In genomic region chr13:28502171-28502570, GRCm38 (mm10) we compare ENCODE assay signal across 9 mouse cellular contexts.
DNase-seq lines count a peak whose midpoint lies in the region; ATAC-seq and TF ChIP-seq lines count a peak whose summit lies in the region.
"Had no signal": no experiment of that assay in that cellular context is flagged by ENCODE, and none has a peak within 500 bp of the region (broad histone marks: within the 10 kb centered on the region; RNA-seq: fewer than 3 reads in every experiment).

No protein-coding gene starts in this region.

- intact Hi-C loops in heart, postnatal 14 days (cut with DNase I): loop anchor here (5.0 kb wide), 1 partner anchor 450 kb away; the partner anchor contains the start of gene Sox4

- peak; percentile 57 for TF ChIP-seq EP300 in CH12.LX (IDR thresholded peaks at IDR 0.05; ENCODE audit: low read length)

- no peaks in the 10 kb centered on the region for H3K9me3 ChIP-seq in CH12.LX (replicated peaks; ENCODE audit: low read length)
- H3K9me3 ChIP-seq in liver, embryonic 11.5 days (ENCODE audit: control insufficient read depth, low read length): no peaks in the 10 kb centered on the region
- H3K9me3 ChIP-seq: neural tube, embryonic 12.5 days had no signal

- dilution Hi-C loops in CH12.LX (cut with MboI; ENCODE audit: extremely low pct_ligation_motif_present, extremely low pct_unique_long_range_greater_than_20kb, low sequenced_read_pairs): no loop called here

- H3K4me2 ChIP-seq in CH12.LX (ENCODE audit: insufficient read depth, low read depth, poor library complexity, severe bottlenecking): peak overlapping the region; percentile 18; the same call in 1 of the 2 replicates
- H3K4me2 ChIP-seq in liver, embryonic 11.5 days: no peak overlapping the region
- H3K4me2 ChIP-seq: neural tube, embryonic 12.5 days had no signal

- TF ChIP-seq CTCF in CH12.LX (conservative IDR thresholded peaks at IDR 0.05 in 1 of 2, IDR thresholded peaks at IDR 0.05 in 1 of 2; ENCODE audit: low read depth in 2 of 2, low read length in 2 of 2): no peak
- no peak for TF ChIP-seq CTCF in spleen, adult 2 months (IDR thresholded peaks at IDR 0.05; ENCODE audit: extremely low read depth, insufficient read depth, insufficient read length, insufficient replicate concordance)

- H3K27ac ChIP-seq in CH12.LX (ENCODE audit: insufficient read depth, low read depth): no peak overlapping the region
- no peak overlapping the region for H3K27ac ChIP-seq in liver, embryonic 11.5 days (ENCODE audit: low read depth, low read length)
- peak overlapping the region; percentile 45; the same call in 1 of the 2 replicates for H3K27ac ChIP-seq in spleen, adult 2 months (ENCODE audit: insufficient read depth, low read length)
- H3K27ac ChIP-seq: neural tube, embryonic 12.5 days had no signal

- peak; percentile 75 for ATAC-seq in liver, embryonic 11.5 days (replicated peaks; ENCODE audit: low FRiP score)
- no peak for ATAC-seq in cerebellum, adult (ENCODE audit: insufficient number of reproducible peaks, low FRiP score, low TSS enrichment)

- no peak overlapping the region for H3K4me3 ChIP-seq in CH12.LX (replicated peaks in 1 of 3; ENCODE audit: low read depth in 2 of 3, low read length in 2 of 3, poor library complexity in 1 of 3)
- no peak overlapping the region for H3K4me3 ChIP-seq in liver, embryonic 11.5 days (ENCODE audit: low read depth, low read length)
- H3K4me3 ChIP-seq in spleen, adult 2 months (ENCODE audit: extremely low read depth, insufficient read depth, insufficient read length): no peak overlapping the region
- H3K4me3 ChIP-seq: neural tube, embryonic 12.5 days had no signal

- WGBS in liver, embryonic 11.5 days: 22% methylated on average over 2 of the region's 2 CpGs
- WGBS in spleen, adult 2 months: 6% methylated on average over 2 of the region's 2 CpGs

- no peak for TF ChIP-seq POLR2A in CH12.LX (IDR thresholded peaks at IDR 0.05; ENCODE audit: low read depth, low read length)
- TF ChIP-seq POLR2A in spleen, adult 2 months (IDR thresholded peaks at IDR 0.05; ENCODE audit: low read depth, low read length): no peak

- DNase-seq in CH12.LX (ENCODE audit: extremely low read depth) (peak; percentile 67), MN1 (ENCODE audit: low spot score) (no peak)
- peak; percentile 19 for DNase-seq in c-Kit-positive CD71-negative TER-119-negative erythroid progenitor cells, embryonic 14.5 days (ENCODE audit: low read depth)
- peak; percentile 48 to 50 for DNase-seq in heart, postnatal 14 days
- peak; percentile 39 for DNase-seq in liver, embryonic 11.5 days (ENCODE audit: low spot score)
- peak; percentile 63 to 70 for DNase-seq in spleen, adult 2 months (ENCODE audit: low read depth in 1 of 2, low spot score in 2 of 2)
- no peak for DNase-seq in urinary bladder, postnatal 10 days (ENCODE audit: low spot score)

- no peak for TF ChIP-seq RAD21 in CH12.LX (IDR thresholded peaks at IDR 0.05; ENCODE audit: low read depth, low read length)

- H3K79me2 ChIP-seq in CH12.LX (replicated peaks; ENCODE audit: control insufficient read depth, extremely low read depth, insufficient read depth, poor library complexity, severe bottlenecking): no peaks in the 10 kb centered on the region

- H3K9ac ChIP-seq in CH12.LX (ENCODE audit: insufficient read depth, low read depth): no peak overlapping the region; the same call in 1 of the 2 replicates
- H3K9ac ChIP-seq in liver, embryonic 11.5 days (ENCODE audit: low read depth, low read length): no peak overlapping the region
- H3K9ac ChIP-seq: neural tube, embryonic 12.5 days had no signal

- H3K4me1 ChIP-seq in CH12.LX (ENCODE audit: control insufficient read depth in 1 of 2, insufficient read depth in 2 of 2): peaks cover 14 to 29% of the 10 kb centered on the region in 2 experiments
- H3K4me1 ChIP-seq in liver, embryonic 11.5 days (replicated peaks; ENCODE audit: control insufficient read depth, insufficient read depth, low read length): peaks cover 3% of the 10 kb centered on the region
- H3K4me1 ChIP-seq in spleen, adult 2 months (ENCODE audit: control insufficient read depth, insufficient read depth, insufficient read length): peaks cover 7% of the 10 kb centered on the region
- H3K4me1 ChIP-seq: neural tube, embryonic 12.5 days had no signal

- in situ Hi-C loops in CH12.LX (cut with MboI; ENCODE audit: low pct_ligation_motif_present, low pct_unique_long_range_greater_than_20kb, low sequenced_read_pairs): no loop called here

- no peaks in the 10 kb centered on the region for H3K36me3 ChIP-seq in CH12.LX (replicated peaks in 1 of 2; ENCODE audit: control insufficient read depth in 1 of 2, insufficient read depth in 1 of 2, low read length in 1 of 2)
- H3K36me3 ChIP-seq in liver, embryonic 11.5 days (ENCODE audit: control insufficient read depth, insufficient read depth, low read length): no peaks in the 10 kb centered on the region
- H3K36me3 ChIP-seq in spleen, adult 2 months (ENCODE audit: control insufficient read depth, insufficient read depth, low read length): no peaks in the 10 kb centered on the region
- H3K36me3 ChIP-seq: neural tube, embryonic 12.5 days had no signal

- H3K27me3 ChIP-seq in CH12.LX (replicated peaks): no peaks in the 10 kb centered on the region
- no peaks in the 10 kb centered on the region for H3K27me3 ChIP-seq in liver, embryonic 11.5 days (replicated peaks; ENCODE audit: control insufficient read depth, insufficient read depth, low read length)
- H3K27me3 ChIP-seq in spleen, adult 2 months (ENCODE audit: control insufficient read depth, insufficient read depth, low read length): no peaks in the 10 kb centered on the region
- H3K27me3 ChIP-seq: neural tube, embryonic 12.5 days had no signal

TF ChIP-seq in CH12.LX, 34 proteins besides CTCF, POLR2A, EP300 and RAD21:
- TF ChIP-seq BHLHE40 (IDR thresholded peaks at IDR 0.05; ENCODE audit: low read depth, low read length): 0 out of 2 replicates have a peak, but pooled peaks have one; percentile 38
- TF ChIP-seq JUND (conservative IDR thresholded peaks at IDR 0.05; ENCODE audit: low read depth, low read length): no peak
- TF ChIP-seq SIN3A (IDR thresholded peaks at IDR 0.05; ENCODE audit: low read length): peak; percentile 32; the same call in 1 of the 2 replicates
- no peak for TF ChIP-seq MYC (IDR thresholded peaks at IDR 0.05; ENCODE audit: low read depth, low read length)
- TF ChIP-seq ZMIZ1 (IDR thresholded peaks at IDR 0.05; ENCODE audit: low read depth, low read length): no peak
- no peak for TF ChIP-seq USF2 (conservative IDR thresholded peaks at IDR 0.05; ENCODE audit: low read depth, low read length)
- no peak for TF ChIP-seq KAT2A (IDR thresholded peaks at IDR 0.05; ENCODE audit: insufficient replicate concordance, low read length)
- peak; percentile 44; the same call in 1 of the 2 replicates for TF ChIP-seq TCF12 (IDR thresholded peaks at IDR 0.05; ENCODE audit: low read depth, low read length)
- TF ChIP-seq TBP (conservative IDR thresholded peaks at IDR 0.05; ENCODE audit: low read depth, low read length): no peak
- no peak for TF ChIP-seq NELFE (IDR thresholded peaks at IDR 0.05; ENCODE audit: low read depth, low read length)
- TF ChIP-seq ZNF384 (IDR thresholded peaks at IDR 0.05; ENCODE audit: low read depth, low read length): no peak
- TF ChIP-seq CHD2 (IDR thresholded peaks at IDR 0.05; ENCODE audit: low read length): no peak; the same call in 1 of the 2 replicates
- no peak for TF ChIP-seq CHD1 (IDR thresholded peaks at IDR 0.05; ENCODE audit: low read depth, low read length)
- TF ChIP-seq MAX (IDR thresholded peaks at IDR 0.05; ENCODE audit: low read length): peak; percentile 85
- no peak for TF ChIP-seq PAX5 (IDR thresholded peaks at IDR 0.05; ENCODE audit: low read length)
- peak; percentile 35; the same call in 1 of the 2 replicates for TF ChIP-seq HCFC1 (IDR thresholded peaks at IDR 0.05; ENCODE audit: low read depth, low read length)
- TF ChIP-seq NRF1 (IDR thresholded peaks at IDR 0.05; ENCODE audit: low read depth, low read length): no peak
- TF ChIP-seq USF1 (IDR thresholded peaks at IDR 0.05; ENCODE audit: low read depth, low read length): peak; percentile 28; the same call in 1 of the 2 replicates
- TF ChIP-seq MXI1 (IDR thresholded peaks at IDR 0.05; ENCODE audit: low read depth, low read length): no peak
- TF ChIP-seq E2F4 (IDR thresholded peaks at IDR 0.05; ENCODE audit: insufficient replicate concordance, low read depth, low read length): no peak
- TF ChIP-seq SMC3 (IDR thresholded peaks at IDR 0.05; ENCODE audit: low read depth, low read length): no peak
- TF ChIP-seq ZKSCAN1 (IDR thresholded peaks at IDR 0.05; ENCODE audit: borderline replicate concordance, low read depth, low read length): no peak
- TF ChIP-seq JUN (IDR thresholded peaks at IDR 0.05; ENCODE audit: insufficient read depth, low read depth, low read length): no peak
- peak; percentile 70 for TF ChIP-seq ELF1 (IDR thresholded peaks at IDR 0.05; ENCODE audit: low read depth, low read length)
- TF ChIP-seq ZC3H11A (IDR thresholded peaks at IDR 0.05; ENCODE audit: low read depth, low read length): no peak
- no peak for TF ChIP-seq GABPA (IDR thresholded peaks at IDR 0.05; ENCODE audit: insufficient replicate concordance, low read depth, low read length)
- no peak for TF ChIP-seq MAFK (IDR thresholded peaks at IDR 0.05; ENCODE audit: insufficient replicate concordance, low read length)
- peak; percentile 56; the same call in 1 of the 2 replicates for TF ChIP-seq MEF2A (IDR thresholded peaks at IDR 0.05; ENCODE audit: borderline replicate concordance, low read depth, low read length)
- no peak for TF ChIP-seq RCOR1 (conservative IDR thresholded peaks at IDR 0.05; ENCODE audit: low read depth, low read length)
- TF ChIP-seq UBTF (IDR thresholded peaks at IDR 0.05; ENCODE audit: low read depth, low read length): no peak
- TF ChIP-seq MAZ (IDR thresholded peaks at IDR 0.05; ENCODE audit: low read depth, low read length): peak; percentile 53; the same call in 1 of the 2 replicates
- TF ChIP-seq ETS1 (conservative IDR thresholded peaks at IDR 0.05; ENCODE audit: low read depth, low read length): peak; percentile 72
- no peak for TF ChIP-seq POLR2AphosphoS2 (IDR thresholded peaks at IDR 0.05; ENCODE audit: low read depth, low read length)
- peak; percentile 67; the same call in 1 of the 2 replicates for TF ChIP-seq IRF4 (IDR thresholded peaks at IDR 0.05; ENCODE audit: low read depth, low read length)

Comparison
In these comparisons a context has a peak if more than half of its experiments do, and no peak if none do; other contexts are left out.
1. DNase-seq: peak in CH12.LX (single experiment), c-Kit-positive CD71-negative TER-119-negative erythroid progenitor cells, embryonic 14.5 days (single experiment), heart, postnatal 14 days (2 of 2), liver, embryonic 11.5 days (single experiment) and spleen, adult 2 months (2 of 2); none in MN1 (single experiment) and urinary bladder, postnatal 10 days (single experiment).